Mouse (Mus musculus) neural tube, embryonic 14.5 days (tissue): Measurements from ENCODE around the gene Gm44790. TPM values are rescaled to one million over a fixed set of nuclear protein-coding genes. Genes with fewer than 3 reads are reported as not detected.

ENCODE experiments used
- ATAC-seq: fragments of 200-750 bp; cut with Nextera tagmentation; 2 replicates; pipeline ENCODE4 v1.8.0; 2017; ENCODE audit warnings: low read depth, mild to moderate bottlenecking, moderate TSS enrichment, moderate library complexity
- H3K27ac ChIP-seq: fragments of 300-500 bp; sonication (generic); 2 replicates; pipeline ENCODE4 v1.5.1; 2014; ENCODE audit warnings: low read depth, mild to moderate bottlenecking, control low read depth, low read length, moderate library complexity, mixed read lengths
- H3K27me3 ChIP-seq: fragments of 300-500 bp; sonication (generic); 2 replicates; pipeline ENCODE4 v1.6.1; 2014; ENCODE audit warnings: low read length; ENCODE audit not compliant: control insufficient read depth, insufficient read depth
- H3K36me3 ChIP-seq: fragments of 300-500 bp; sonication (generic); 2 replicates; pipeline ENCODE4 v1.6.1; 2014; ENCODE audit warnings: low read length, mixed read lengths; ENCODE audit not compliant: control insufficient read depth, insufficient read depth
- H3K4me1 ChIP-seq: fragments of 300-500 bp; sonication (generic); 2 replicates; pipeline ENCODE4 v1.6.1; 2014; ENCODE audit warnings: low read length; ENCODE audit not compliant: control insufficient read depth, insufficient read depth
- H3K4me2 ChIP-seq: fragments of 300-500 bp; sonication (generic); 2 replicates; pipeline ENCODE4 v1.6.1; 2014; ENCODE audit warnings: mild to moderate bottlenecking, low read depth, low read length, control low read depth
- H3K4me3 ChIP-seq: fragments of 300-500 bp; sonication (generic); 2 replicates; pipeline ENCODE4 v1.5.1; 2014; ENCODE audit warnings: low read depth, low read length, control low read depth, mixed read lengths
- H3K9ac ChIP-seq: fragments of 300-500 bp; sonication (generic); replicated peaks from 2 replicates; pipeline ENCODE4 v1.6.1; 2014; ENCODE audit warnings: low read depth, mild to moderate bottlenecking, control low read depth, low read length, mixed read lengths
- H3K9me3 ChIP-seq: fragments of 300-500 bp; sonication (generic); 2 replicates; pipeline ENCODE4 v1.6.1; 2016; ENCODE audit warnings: low read length; ENCODE audit not compliant: control insufficient read depth
- WGBS: fragments of 180-500 bp; shearing (Covaris S2); extraction: QIAGEN DNeasy Blood & Tissue Kit; methylation state at CpG from one replicate; pipeline ENCODE4 v1.1.7; 2014; 5-methylcytosine and 5-hydroxymethylcytosine counted together
- polyA plus RNA-seq: library from polyadenylated mRNA; unstranded; fragments of >200 nt; fragmentation: Nextera tagmentation; extraction: Ambion mirVana; gene quantifications from 2 replicates; pipeline ENCODE4 v1.2.1, GENCODE M21; 2014

Gm44790 gene
- polyA plus RNA-seq, 1 experiment from 2014 or later: 1.9 TPM

DNA sequence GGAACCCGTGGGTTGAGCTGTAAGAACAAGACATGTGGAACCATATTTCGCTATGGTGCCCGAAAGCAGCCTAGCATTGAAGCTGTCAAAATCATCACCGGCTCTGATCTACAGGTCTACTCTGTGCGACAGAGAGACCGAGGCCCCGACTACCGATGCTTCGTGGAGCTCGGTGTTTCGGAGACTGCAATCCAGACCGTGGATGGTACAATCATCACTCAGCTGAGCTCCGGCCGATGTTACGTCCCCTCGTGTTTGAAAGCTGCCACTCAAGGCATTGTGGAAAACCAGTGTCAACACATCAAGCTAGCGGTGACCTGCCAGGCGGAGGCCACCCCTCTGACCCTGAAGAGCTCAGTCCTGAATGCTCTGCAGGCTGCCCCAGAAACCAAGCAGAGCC, 19.1 kb downstream of the Gm44790 start:
- peaks cover 34% of the 10 kb centered on the region for H3K36me3 ChIP-seq
- H3K4me1 ChIP-seq: no peaks in the 10 kb centered on the region
- H3K4me3 ChIP-seq: no peak overlapping the region
- H3K9me3 ChIP-seq: no peaks in the 10 kb centered on the region
- ATAC-seq: no peak
- no peak overlapping the region for H3K4me2 ChIP-seq
- H3K27me3 ChIP-seq: no peaks in the 10 kb centered on the region
- H3K9ac ChIP-seq: no peak overlapping the region
- WGBS: 95% methylated on average over 18 of the region's 18 CpGs
- H3K27ac ChIP-seq: no peak overlapping the region

DNA sequence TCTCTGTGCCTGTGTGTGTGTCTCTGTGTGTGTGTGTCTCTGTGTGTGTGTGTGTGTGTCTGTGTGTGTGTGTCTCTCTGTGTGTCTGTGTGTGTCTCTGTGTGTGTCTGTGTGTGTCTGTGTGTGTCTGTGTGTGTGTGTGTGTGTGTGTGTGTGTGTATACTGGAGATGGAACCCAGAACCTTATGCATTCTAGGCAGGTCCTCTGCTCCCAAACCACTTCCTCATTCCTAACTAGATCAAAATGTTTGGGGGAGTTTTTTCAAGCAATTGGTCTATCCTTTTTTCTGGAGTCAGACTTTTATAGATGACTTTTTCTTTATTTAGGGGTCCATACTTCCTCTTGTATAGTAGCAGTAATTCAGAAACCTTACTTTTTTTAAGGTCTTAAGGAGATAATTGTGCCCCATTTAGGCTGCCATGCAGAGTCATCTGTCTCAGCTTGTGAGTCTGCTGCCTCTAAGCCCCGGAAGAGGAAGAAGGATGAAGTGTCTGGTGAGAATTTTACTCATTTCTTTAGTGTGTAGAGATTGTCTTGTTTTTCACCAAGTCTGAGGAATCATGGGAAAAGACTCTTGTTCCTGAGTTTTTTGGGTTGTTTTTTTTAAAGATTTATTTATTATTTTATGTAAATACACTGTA, 20.6 kb downstream of the Gm44790 start:
- Histone ChIP-seq H3K4me2 (no peak overlapping the region), H3K4me1 (no peaks in the 10 kb centered on the region), H3K36me3 (peaks cover 39% of the 10 kb centered on the region), H3K9ac (no peak overlapping the region), H3K4me3 (no peak overlapping the region), H3K27me3 (no peaks in the 10 kb centered on the region), H3K27ac (no peak overlapping the region), H3K9me3 (no peaks in the 10 kb centered on the region)
- no peak for ATAC-seq
- 79% methylated on average over 1 of the region's 1 CpGs for WGBS

DNA sequence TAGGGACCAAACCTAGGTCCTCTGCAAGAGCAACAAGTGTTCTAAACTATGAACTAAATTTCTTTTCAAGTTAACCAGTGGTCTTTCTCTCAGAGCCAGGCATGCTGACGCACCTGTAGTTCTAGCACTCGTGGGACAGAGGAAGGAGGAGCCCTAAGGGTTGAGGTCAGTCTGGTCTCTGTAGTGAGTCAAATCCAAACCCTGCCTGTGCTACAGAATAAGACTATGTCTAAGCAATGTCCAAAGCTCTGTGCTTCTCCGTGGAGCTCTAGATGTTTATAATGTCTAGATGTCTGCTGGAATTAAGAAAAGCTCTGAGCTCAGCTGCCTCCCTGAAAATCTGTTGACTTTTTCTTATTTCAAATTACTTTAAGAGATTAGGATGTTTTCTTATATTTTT, 30.3 kb downstream of the Gm44790 start:
- Histone ChIP-seq H3K27me3 (no peaks in the 10 kb centered on the region), H3K36me3 (peaks cover 50% of the 10 kb centered on the region), H3K4me3 (no peak overlapping the region), H3K9me3 (no peaks in the 10 kb centered on the region), H3K9ac (no peak overlapping the region), H3K27ac (no peak overlapping the region), H3K4me2 (no peak overlapping the region), H3K4me1 (no peaks in the 10 kb centered on the region)
- WGBS: 93% methylated on average over 3 of the region's 3 CpGs
- ATAC-seq: no peak

DNA sequence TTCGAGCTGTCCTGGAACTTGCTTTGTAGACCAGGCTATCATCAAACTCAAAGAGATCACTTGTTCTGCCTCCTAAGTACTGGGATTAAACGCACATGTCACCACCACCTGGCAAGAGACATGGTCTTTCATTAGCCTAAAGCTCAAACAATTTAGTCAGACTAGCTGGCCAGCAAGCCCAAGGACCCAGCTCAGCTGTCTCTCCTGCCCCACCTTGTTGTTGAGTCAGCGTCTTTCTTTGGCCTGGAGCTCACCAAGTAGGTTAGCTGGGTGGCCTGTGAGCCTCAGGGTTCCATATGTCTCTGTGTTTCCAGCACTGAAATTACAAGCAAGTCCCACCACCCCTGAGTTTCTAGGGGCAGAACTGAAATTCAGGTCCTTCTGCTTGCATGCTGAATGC, 36.6 kb downstream of the Gm44790 start:
- Histone ChIP-seq H3K4me1 (no peaks in the 10 kb centered on the region), H3K27ac (no peak overlapping the region), H3K4me2 (no peak overlapping the region), H3K9ac (no peak overlapping the region), H3K9me3 (no peaks in the 10 kb centered on the region), H3K36me3 (peaks cover 20% of the 10 kb centered on the region), H3K27me3 (no peaks in the 10 kb centered on the region), H3K4me3 (no peak overlapping the region)
- no peak for ATAC-seq
- WGBS: 98% methylated on average over 3 of the region's 3 CpGs

DNA sequence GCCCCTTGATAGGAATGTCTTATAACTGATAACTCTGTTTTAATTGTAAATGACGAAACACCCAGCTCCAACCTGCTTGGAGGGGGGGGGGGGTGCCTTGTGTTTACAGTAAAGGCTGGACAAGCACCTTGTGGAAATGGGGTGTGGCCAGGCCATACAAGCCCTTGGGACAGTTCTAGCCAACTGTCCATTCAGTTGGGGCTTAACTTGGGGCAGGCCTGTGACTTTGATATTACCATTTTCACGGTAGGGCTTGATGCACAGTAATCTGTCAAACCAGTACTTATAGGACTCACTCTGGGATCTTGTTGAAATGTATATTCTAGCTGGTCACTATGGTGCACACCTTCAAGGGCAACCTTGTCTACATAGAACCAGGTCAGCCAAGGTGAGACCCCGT, 44.9 kb downstream of the Gm44790 start:
- Histone ChIP-seq H3K9ac (0 out of 2 replicates have a peak overlapping the region, but pooled peaks have one; percentile 64), H3K27me3 (no peaks in the 10 kb centered on the region), H3K4me3 (0 out of 2 replicates have a peak overlapping the region, but pooled peaks have one; percentile 35), H3K4me2 (peak overlapping the region; percentile 85), H3K9me3 (no peaks in the 10 kb centered on the region), H3K27ac (peak overlapping the region; percentile 96), H3K36me3 (no peaks in the 10 kb centered on the region), H3K4me1 (peaks cover 9% of the 10 kb centered on the region)
- 93% methylated on average over 3 of the region's 3 CpGs for WGBS
- ATAC-seq: no peak

DNA sequence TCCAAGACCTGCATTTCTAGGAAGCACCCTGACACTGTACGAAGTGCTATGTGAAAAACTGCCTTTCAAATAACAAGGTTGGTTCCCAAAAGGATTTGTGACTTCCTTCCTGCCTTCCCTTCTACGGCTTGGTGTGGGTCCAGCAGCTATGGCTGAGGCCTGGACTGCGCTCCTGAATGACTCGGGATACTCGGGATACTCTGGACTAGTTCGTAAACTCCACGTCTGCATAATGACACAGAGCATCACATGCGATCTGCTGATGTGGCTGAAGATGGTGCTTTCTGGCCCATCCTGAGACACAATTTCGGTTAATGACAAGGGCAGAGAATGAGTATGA, 45.3 kb downstream of the Gm44790 start:
- peak; percentile 63 for ATAC-seq
- H3K4me1 ChIP-seq: peaks cover 9% of the 10 kb centered on the region
- peak overlapping the region; percentile 96 for H3K27ac ChIP-seq
- no peaks in the 10 kb centered on the region for H3K27me3 ChIP-seq
- peak overlapping the region; percentile 64 for H3K9ac ChIP-seq
- 17% methylated on average over 9 of the region's 9 CpGs for WGBS
- H3K36me3 ChIP-seq: no peaks in the 10 kb centered on the region
- peak overlapping the region; percentile 35 for H3K4me3 ChIP-seq
- no peaks in the 10 kb centered on the region for H3K9me3 ChIP-seq
- H3K4me2 ChIP-seq: peak overlapping the region; percentile 85

DNA sequence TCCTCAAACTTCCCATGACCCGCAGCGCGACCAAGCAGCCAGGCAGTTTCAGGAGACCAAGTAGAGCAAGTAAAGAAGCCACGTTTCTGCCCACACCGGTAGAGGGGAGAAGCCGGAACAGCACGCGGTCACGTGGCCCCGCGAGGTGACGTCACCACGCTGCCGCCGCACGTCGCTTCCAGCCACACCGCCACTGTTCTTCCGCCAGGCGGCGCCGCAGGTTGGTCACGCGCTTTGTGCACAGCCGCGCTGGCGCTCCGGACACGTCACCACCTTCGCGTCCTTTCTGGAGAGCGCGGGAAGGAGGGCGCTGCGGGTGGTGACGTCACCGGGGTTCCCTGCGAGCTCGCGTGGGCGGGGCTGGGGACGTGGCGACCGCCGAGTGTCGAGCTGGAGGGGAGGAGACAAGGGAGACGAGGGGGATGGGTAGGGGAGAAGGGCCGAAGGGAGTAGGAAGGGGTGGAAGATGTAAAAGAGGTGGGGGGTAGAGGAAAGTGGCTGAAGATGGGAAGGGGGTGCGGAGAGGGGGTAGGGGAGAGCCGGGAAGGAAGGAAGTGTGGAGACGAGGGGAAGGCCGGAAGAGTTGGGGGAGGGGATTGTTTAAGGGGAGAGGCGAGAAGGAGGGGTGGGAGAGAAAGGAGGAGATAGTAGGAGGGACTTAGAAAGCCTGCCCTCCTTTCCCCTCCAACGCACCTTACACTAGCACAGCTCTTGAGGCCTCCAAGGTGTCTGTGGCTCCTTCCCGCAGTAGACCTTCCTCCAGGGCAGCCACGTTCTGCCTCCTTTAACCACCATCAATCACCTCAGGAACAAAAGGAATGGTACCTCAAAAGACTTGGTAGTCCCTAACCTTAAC, 45.9 kb downstream of the Gm44790 start:
- under 1% methylated on average over 56 of the region's 56 CpGs for WGBS
- Histone ChIP-seq H3K27ac (peak overlapping the region; percentile 96), H3K27me3 (no peaks in the 10 kb centered on the region), H3K4me3 (peak overlapping the region; percentile 35), H3K4me1 (peaks cover 9% of the 10 kb centered on the region), H3K36me3 (no peaks in the 10 kb centered on the region), H3K4me2 (peak overlapping the region; percentile 85), H3K9ac (peak overlapping the region; percentile 64), H3K9me3 (no peaks in the 10 kb centered on the region)
- ATAC-seq: peak; percentile 97

DNA sequence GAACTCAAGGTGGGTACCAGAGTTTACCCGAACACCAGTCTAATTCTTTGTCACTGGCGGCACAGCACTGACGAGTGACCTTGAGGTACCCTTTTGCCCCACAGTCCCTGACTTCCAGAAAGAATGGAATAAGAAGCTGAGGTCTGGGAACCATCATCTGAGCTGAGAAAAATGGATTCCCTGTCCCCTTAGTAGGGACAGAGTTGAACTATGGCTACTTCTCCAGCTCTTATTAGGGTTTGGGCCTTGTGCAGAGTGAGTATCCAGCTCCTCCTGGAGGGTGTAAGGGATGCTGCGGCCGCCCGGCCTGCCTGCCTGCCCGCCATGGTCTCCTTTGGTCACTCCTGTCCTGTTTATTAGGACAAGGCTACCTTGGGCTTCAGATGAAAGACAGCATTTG, 46.6 kb downstream of the Gm44790 start:
- 0 out of 2 replicates have a peak, but pooled peaks have one; percentile 0 for ATAC-seq
- 69% methylated on average over 7 of the region's 7 CpGs for WGBS

DNA sequence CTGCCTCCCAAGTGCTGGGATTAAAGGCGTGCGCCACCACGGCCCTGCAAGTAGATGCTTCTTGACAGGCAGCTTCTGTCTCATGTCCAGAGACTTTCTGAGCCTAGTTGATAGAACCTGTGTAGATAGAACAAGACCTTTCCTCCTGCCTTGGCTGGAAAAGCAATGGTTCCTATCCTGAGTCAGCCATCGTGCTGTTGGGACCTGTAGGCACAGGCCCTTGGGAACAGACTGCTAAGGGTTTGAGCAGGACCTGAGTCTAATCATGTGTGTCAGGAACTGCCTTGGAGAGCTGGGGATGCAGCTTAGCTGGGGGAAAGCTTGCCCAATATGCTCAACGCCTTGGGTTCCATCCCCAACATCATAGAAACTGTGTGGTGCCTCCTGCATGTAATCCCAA, 47.6 kb downstream of the Gm44790 start:
- Histone ChIP-seq H3K9ac (no peak overlapping the region), H3K4me1 (peaks cover 9% of the 10 kb centered on the region), H3K4me2 (no peak overlapping the region), H3K27me3 (no peaks in the 10 kb centered on the region), H3K9me3 (no peaks in the 10 kb centered on the region), H3K27ac (no peak overlapping the region), H3K4me3 (no peak overlapping the region), H3K36me3 (no peaks in the 10 kb centered on the region)
- WGBS: 95% methylated on average over 5 of the region's 5 CpGs
- no peak for ATAC-seq

More for the DNA sequence above, 46.6 kb downstream of the Gm44790 start:
- Histone ChIP-seq H3K9me3 (no peaks in the 10 kb centered on the region), H3K36me3 (no peaks in the 10 kb centered on the region), H3K9ac (peak overlapping the region; percentile 51), H3K4me3 (peak overlapping the region; percentile 35), H3K4me1 (peaks cover 9% of the 10 kb centered on the region), H3K27ac (peak overlapping the region; percentile 96), H3K27me3 (no peaks in the 10 kb centered on the region), H3K4me2 (peak overlapping the region; percentile 61)
